Mouse (Mus musculus) spleen, postnatal 0 days (tissue): ENCODE data around the gene Gemin7. TPM values are rescaled to one million over a fixed set of nuclear protein-coding genes. Genes with fewer than 3 reads are reported as not detected.

Experiments used
- polyA plus RNA-seq: library from polyadenylated mRNA; unstranded; fragments of >200 nt; fragmentation: Nextera tagmentation; extraction: Ambion mirVana; gene quantifications from 2 replicates; pipeline ENCODE4 v1.2.1, GENCODE M21; 2015

Gemin7 gene
- polyA plus RNA-seq = 111 and 119 TPM in 2 replicates

DNA sequence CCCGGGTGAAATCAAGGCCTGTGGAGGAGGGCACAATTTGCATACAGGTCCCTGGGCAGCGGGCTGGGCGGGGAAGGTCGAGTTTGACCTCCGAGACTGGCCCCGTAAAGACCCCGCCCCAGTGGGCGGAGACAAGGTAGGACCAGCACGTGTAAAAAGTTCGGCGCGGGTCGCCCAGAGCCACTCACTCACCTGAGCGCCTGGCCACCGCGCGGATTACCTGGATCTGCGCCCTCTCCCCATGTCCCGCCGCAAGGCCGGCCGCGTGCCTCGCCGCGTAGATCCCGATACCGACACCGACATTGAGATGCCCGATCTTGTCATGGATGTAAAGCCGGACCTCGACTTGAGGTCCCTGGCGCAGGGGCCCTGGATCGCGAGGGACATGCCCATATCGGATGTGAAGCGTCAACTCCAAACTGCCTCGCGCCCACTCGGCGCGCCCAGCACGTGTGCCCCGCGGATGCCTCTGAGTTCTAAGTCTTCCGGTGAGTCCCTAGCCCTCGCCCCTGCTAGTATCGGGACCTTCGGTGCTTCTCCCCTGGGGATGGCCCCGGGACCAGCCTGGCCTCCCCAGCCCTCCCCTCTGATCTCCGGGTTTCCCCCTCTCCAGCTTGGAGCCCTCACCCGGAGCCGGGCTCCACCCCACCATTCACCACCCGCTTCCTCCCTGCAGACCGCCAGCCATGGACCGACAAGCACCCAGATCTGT lies at the start of gene Gemin7, which contains the start of gene Zfp296:
TSS of gene Gemin7 (minus strand) at position 455 of the 712 bp plus-strand sequence.
TSS of gene Zfp296 (plus strand) at position 147 of the 712 bp plus-strand sequence.

DNA sequence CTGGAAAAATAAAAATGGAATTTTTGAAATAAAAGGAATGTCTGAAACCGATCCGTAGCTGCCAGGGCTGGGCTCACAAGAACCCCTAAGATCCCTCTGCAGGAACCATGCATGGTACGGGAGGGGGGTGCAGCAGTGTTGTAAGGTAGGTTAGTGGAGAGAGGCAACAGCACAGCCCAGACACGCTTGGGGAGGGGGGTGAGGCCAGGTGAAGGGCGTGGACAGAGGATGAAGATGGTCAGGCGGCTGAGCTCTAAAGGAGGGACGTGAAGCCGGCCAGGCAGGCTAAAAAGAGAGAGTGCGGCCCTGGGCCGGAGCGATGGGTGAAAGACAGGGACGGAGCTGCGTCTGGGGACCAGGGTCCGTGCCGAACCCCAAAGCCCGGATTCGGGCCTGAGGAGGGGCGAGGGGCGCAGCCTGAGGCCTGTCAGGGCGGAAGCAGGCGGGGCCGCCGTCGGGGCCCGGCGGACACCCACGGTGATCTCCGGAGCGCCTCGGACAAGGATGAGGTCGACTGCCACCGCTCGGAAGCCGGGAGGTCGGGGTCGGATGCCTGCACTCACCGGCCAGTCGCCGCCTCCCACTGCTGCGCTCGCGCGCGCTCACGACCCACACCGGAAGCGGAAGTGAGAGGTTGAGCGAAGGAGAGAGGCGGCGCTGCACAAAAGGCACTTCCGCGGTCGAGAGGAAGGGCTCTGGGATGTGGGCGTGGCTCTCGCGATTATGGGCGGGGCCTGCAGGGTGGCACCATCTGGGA lies 26.6 kb upstream of the Gemin7 start, which contains the start of gene Clasrp:
TSS of gene Clasrp (minus strand) at position 638 of the 757 bp plus-strand sequence.

DNA sequence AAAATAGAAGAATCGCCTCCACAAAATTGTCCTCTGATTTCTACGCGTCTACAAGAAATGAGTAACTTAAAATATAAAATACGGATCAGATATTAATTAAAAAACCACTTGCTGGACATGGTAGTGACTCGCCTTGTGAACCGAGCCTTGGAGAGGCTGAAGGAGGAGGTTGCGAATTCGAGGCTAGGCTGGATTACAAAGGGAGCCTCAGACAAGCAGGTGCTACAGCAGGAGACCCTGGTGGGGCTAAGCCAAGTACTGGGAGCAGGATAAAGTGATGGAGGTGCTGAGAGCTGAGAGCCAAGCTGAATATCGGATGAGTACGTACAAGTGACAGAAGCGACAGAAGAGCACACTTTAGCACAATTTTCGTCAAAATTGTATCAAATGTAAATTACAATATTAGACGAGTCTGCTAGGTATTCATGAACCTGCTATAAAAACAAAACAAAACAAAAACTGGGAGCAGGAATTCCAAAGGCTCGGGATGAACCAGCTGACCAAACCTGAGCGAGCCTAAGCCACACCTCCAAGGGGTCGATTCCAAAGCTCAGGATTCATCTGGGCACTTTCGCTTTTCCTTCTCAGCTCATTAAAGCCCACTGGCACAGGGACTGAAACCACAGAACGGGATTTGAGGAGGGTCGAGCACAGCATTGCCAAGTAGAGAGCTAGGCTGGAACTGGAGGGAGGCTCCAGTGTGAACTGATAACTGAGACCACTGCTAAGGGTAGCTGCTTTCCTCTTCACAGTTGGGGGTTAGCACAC lies 14.6 kb downstream of the Gemin7 start, which contains the start of gene Ppp1r37:
TSS of gene Ppp1r37 (minus strand) at position 434 of the 768 bp plus-strand sequence.

DNA sequence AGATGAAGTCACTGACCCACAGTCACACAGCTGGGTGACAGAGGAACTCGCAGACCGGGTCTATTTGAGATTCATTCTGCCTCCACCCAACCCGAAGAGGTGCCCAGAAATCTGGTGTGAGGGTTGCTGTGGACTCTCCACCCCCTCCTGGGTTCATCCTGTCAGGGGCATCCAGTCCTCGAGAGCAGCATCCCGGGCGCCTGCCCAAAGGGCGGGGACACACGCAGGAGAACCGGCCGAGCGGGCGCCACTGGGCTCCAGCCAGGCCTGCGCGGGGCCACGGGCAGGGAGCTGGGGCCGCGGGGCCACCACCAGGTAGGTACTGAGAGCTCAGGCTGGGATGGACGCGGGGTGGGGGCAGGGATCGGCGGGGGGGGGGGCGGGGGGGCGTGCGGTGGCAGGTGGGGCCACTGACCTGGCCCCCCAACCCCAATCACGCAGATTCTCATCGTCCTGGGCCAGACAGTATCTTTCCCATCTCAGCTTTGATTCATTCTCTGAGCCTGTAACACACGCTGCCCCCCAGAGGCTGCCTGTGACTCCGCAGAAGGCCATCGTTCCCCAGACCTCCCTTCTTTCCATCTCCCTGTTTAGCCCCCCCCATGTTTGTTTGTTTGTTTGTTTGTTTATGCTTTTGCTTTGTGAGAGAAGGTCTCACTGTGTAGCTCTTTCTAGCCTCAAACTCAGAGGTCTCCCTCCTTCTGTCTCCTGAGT lies 59.6 kb downstream of the Gemin7 start, which contains the start of gene Nkpd1:
TSS of gene Nkpd1 (plus strand) at position 187 of the 714 bp plus-strand sequence.

Other genes with a start within 250 kb of the Gemin7 start
- 25.0 and 25.6 TPM in 2 replicates for gene Ercc1, start 232.8 kb downstream of the Gemin7 start, polyA plus RNA-seq
- 14.4 and 16.6 TPM in 2 replicates for gene Cd3eap, start 218.1 kb downstream of the Gemin7 start, polyA plus RNA-seq
- gene Ppp1r13l, start 217.8 kb downstream of the Gemin7 start, polyA plus RNA-seq = 1.8 and 2.3 TPM in 2 replicates
- gene Ercc2, start 195.6 kb downstream of the Gemin7 start, polyA plus RNA-seq = 7.3 and 9.0 TPM in 2 replicates
- 0.65 and 0.82 TPM in 2 replicates for gene Klc3, start 173.5 kb downstream of the Gemin7 start, polyA plus RNA-seq
- 0.96 and 1.4 TPM in 2 replicates for gene Ckm, start 172.8 kb downstream of the Gemin7 start, polyA plus RNA-seq
- gene Mark4, start 118.8 kb downstream of the Gemin7 start, polyA plus RNA-seq = 2.9 and 3.6 TPM in 2 replicates
- gene Exoc3l2, start 114.3 kb downstream of the Gemin7 start, polyA plus RNA-seq = 1.3 and 2.0 TPM in 2 replicates
- 1.6 and 2.5 TPM in 2 replicates for gene Bloc1s3, start 69.2 kb downstream of the Gemin7 start, polyA plus RNA-seq
- 57.5 and 68.7 TPM in 2 replicates for gene Trappc6a, start 69.2 kb downstream of the Gemin7 start, polyA plus RNA-seq
- gene Nkpd1, start 59.8 kb downstream of the Gemin7 start, polyA plus RNA-seq = 0.08 TPM in 1 of 2 replicates, not detected in the other
- 11.3 and 12.5 TPM in 2 replicates for gene Ppp1r37, start 14.5 kb downstream of the Gemin7 start, polyA plus RNA-seq
- 1.8 and 1.9 TPM in 2 replicates for gene Zfp296, start 308 bp downstream of the Gemin7 start, polyA plus RNA-seq
- 18.1 and 23.1 TPM in 2 replicates for gene Clasrp, start 26.9 kb upstream of the Gemin7 start, polyA plus RNA-seq
- 4.3 and 6.2 TPM in 2 replicates for gene Relb, start 51.8 kb upstream of the Gemin7 start, polyA plus RNA-seq
- gene Clptm1, start 87.4 kb upstream of the Gemin7 start, polyA plus RNA-seq = 36.0 and 39.2 TPM in 2 replicates
- gene Apoc2, start 100.3 kb upstream of the Gemin7 start, polyA plus RNA-seq = 6.8 and 9.4 TPM in 2 replicates
- gene Gm44805, start 103.8 kb upstream of the Gemin7 start, polyA plus RNA-seq = 0.24 and 0.97 TPM in 2 replicates
- 1.3 and 1.5 TPM in 2 replicates for gene Apoc4, start 103.9 kb upstream of the Gemin7 start, polyA plus RNA-seq
- 13.8 and 18.6 TPM in 2 replicates for gene Apoc1, start 115.1 kb upstream of the Gemin7 start, polyA plus RNA-seq
- 304 and 441 TPM in 2 replicates for gene Apoe, start 121.6 kb upstream of the Gemin7 start, polyA plus RNA-seq
- gene Tomm40, start 137.8 kb upstream of the Gemin7 start, polyA plus RNA-seq = 96.6 TPM in 2 replicates
- 21.6 and 27.0 TPM in 2 replicates for gene Nectin2, start 172.9 kb upstream of the Gemin7 start, polyA plus RNA-seq
- gene Bcam, start 193.4 kb upstream of the Gemin7 start, polyA plus RNA-seq = 35.6 and 45.1 TPM in 2 replicates
- gene Cblc, start 219.2 kb upstream of the Gemin7 start, polyA plus RNA-seq = not detected in 2 replicates
- 5.3 and 5.5 TPM in 2 replicates for gene Bcl3, start 245.2 kb upstream of the Gemin7 start, polyA plus RNA-seq